Mouse (Mus musculus) liver, embryonic 15.5 days (tissue): ENCODE measurements around the gene Isca1. TPM values are rescaled to one million over a fixed set of nuclear protein-coding genes. Genes with fewer than 3 reads are reported as not detected.
"Not testable (repeated sequence)": the region's sequence is repeated elsewhere in the genome, so short reads cannot be mapped to it uniquely, and the experiment has no call there.

Experiments used
- ATAC-seq: fragments of 200-750 bp; cut with Nextera tagmentation; 2 replicates; pipeline ENCODE4 v1.8.0; 2017; ENCODE audit warnings: moderate number of reproducible peaks, mild to moderate bottlenecking, moderate library complexity; ENCODE audit not compliant: insufficient read depth
- H3K27ac ChIP-seq: fragments of 300-500 bp; sonication (generic); replicated peaks from 2 replicates; pipeline ENCODE4 v1.5.1; 2015; ENCODE audit warnings: mild to moderate bottlenecking, inconsistent platforms
- H3K27me3 ChIP-seq: fragments of 300-500 bp; sonication (generic); 2 replicates; pipeline ENCODE4 v1.6.1; 2015; ENCODE audit warnings: mild to moderate bottlenecking, inconsistent platforms
- H3K36me3 ChIP-seq: fragments of 300-500 bp; sonication (generic); replicated peaks from 2 replicates; pipeline ENCODE4 v1.6.1; 2015; ENCODE audit warnings: moderate library complexity, mild to moderate bottlenecking, inconsistent platforms
- H3K4me1 ChIP-seq: fragments of 300-500 bp; sonication (generic); replicated peaks from 2 replicates; pipeline ENCODE4 v1.6.1; 2015; ENCODE audit warnings: inconsistent platforms
- H3K4me2 ChIP-seq: fragments of 300-500 bp; sonication (generic); 2 replicates; pipeline ENCODE4 v1.6.1; 2015; ENCODE audit warnings: moderate library complexity, mild to moderate bottlenecking, inconsistent platforms
- H3K4me3 ChIP-seq: fragments of 300-500 bp; sonication (generic); replicated peaks from 2 replicates; pipeline ENCODE4 v1.5.1; 2015; ENCODE audit warnings: mild to moderate bottlenecking, inconsistent platforms
- H3K9ac ChIP-seq: fragments of 300-500 bp; sonication (generic); 2 replicates; pipeline ENCODE4 v1.6.1; 2015; ENCODE audit warnings: moderate library complexity, mild to moderate bottlenecking, inconsistent platforms
- H3K9me3 ChIP-seq: fragments of 300-500 bp; sonication (generic); replicated peaks from 2 replicates; pipeline ENCODE4 v1.6.1; 2016; ENCODE audit warnings: inconsistent platforms
- WGBS: fragments of 180-500 bp; shearing (Covaris S2); methylation state at CpG from one replicate; pipeline ENCODE4 v1.1.7; 2015; ENCODE audit warnings: mixed read lengths; ENCODE audit not compliant: insufficient replicate concordance; 5-methylcytosine and 5-hydroxymethylcytosine counted together
- polyA plus RNA-seq: library from polyadenylated mRNA; unstranded; fragments of >200 nt; fragmentation: Nextera tagmentation; extraction: Ambion mirVana; gene quantifications from 2 replicates; pipeline ENCODE4 v1.2.1, GENCODE M21; 2015

Isca1 gene
- polyA plus RNA-seq, 1 experiment from 2014 or later: 231 TPM

- peaks cover 52% of the 10 kb centered on the region for H3K27me3 ChIP-seq
- no peak overlapping the region for H3K9ac ChIP-seq
- H3K4me2 ChIP-seq: peak overlapping the region; percentile 30; the same call in 1 of the 2 replicates
- H3K36me3 ChIP-seq: no peaks in the 10 kb centered on the region
- H3K4me1 ChIP-seq: peaks cover 55% of the 10 kb centered on the region
- H3K9me3 ChIP-seq: no peaks in the 10 kb centered on the region
- no peak overlapping the region for H3K4me3 ChIP-seq
- H3K27ac ChIP-seq: peak overlapping the region; percentile 48; the same call in 1 of the 2 replicates
- ATAC-seq: peak; percentile 75
- 14% methylated on average over 7 of the region's 7 CpGs for WGBS
Measured at GRCm38 (mm10) chr13:59728378-59729093, 41.1 kb downstream of the Isca1 start.

- no peak for ATAC-seq
- 21% methylated on average over 29 of the region's 29 CpGs for WGBS
- H3K9me3 ChIP-seq: no peaks in the 10 kb centered on the region
- peaks cover 52% of the 10 kb centered on the region for H3K27me3 ChIP-seq
- peaks cover 52% of the 10 kb centered on the region for H3K4me1 ChIP-seq
- no peak overlapping the region for H3K9ac ChIP-seq
- no peak overlapping the region; the same call in 1 of the 2 replicates for H3K4me3 ChIP-seq
- peak overlapping the region; percentile 32 for H3K4me2 ChIP-seq
- H3K36me3 ChIP-seq: no peaks in the 10 kb centered on the region
- no peak overlapping the region for H3K27ac ChIP-seq
Measured at GRCm38 (mm10) chr13:59726139-59726867, 43.3 kb downstream of the Isca1 start.

GRCm38 (mm10) chr13:59722089-59722488 lies 47.5 kb downstream of the Isca1 start:
- H3K27me3 ChIP-seq: peaks cover 29% of the 10 kb centered on the region
- 41% methylated on average over 1 of the region's 1 CpGs for WGBS
- not testable (repeated sequence) for H3K9me3 ChIP-seq, H3K4me2 ChIP-seq, H3K36me3 ChIP-seq, H3K27ac ChIP-seq, H3K4me3 ChIP-seq, H3K9ac ChIP-seq
- ATAC-seq: peak; percentile 43; the same call in 1 of the 2 replicates
- H3K4me1 ChIP-seq: peaks cover 39% of the 10 kb centered on the region

- Histone ChIP-seq H3K9ac (0 out of 2 replicates have a peak overlapping the region, but pooled peaks have one; percentile 15), H3K27me3 (peaks cover 10% of the 10 kb centered on the region), H3K4me1 (peaks cover 28% of the 10 kb centered on the region), H3K9me3 (no peaks in the 10 kb centered on the region), H3K36me3 (no peaks in the 10 kb centered on the region), H3K27ac (no peak overlapping the region), H3K4me3 (no peak overlapping the region), H3K4me2 (no peak overlapping the region)
- 50% methylated on average over 1 of the region's 1 CpGs for WGBS
- peak; percentile 73 for ATAC-seq
Measured at GRCm38 (mm10) chr13:59719475-59719874, 50.1 kb downstream of the Isca1 start.

GRCm38 (mm10) chr13:59718857-59719440 lies 50.7 kb downstream of the Isca1 start:
- H3K4me2 ChIP-seq: peak overlapping the region; percentile 13; the same call in 1 of the 2 replicates
- H3K27me3 ChIP-seq: peaks cover 12% of the 10 kb centered on the region
- WGBS: 14% methylated on average over 6 of the region's 6 CpGs
- not testable (repeated sequence) for H3K27ac ChIP-seq, ATAC-seq, H3K4me3 ChIP-seq, H3K36me3 ChIP-seq, H3K9me3 ChIP-seq
- peaks cover 28% of the 10 kb centered on the region for H3K4me1 ChIP-seq
- H3K9ac ChIP-seq: 0 out of 2 replicates have a peak overlapping the region, but pooled peaks have one; percentile 15

GRCm38 (mm10) chr13:59713710-59714109 lies 55.9 kb downstream of the Isca1 start:
- ATAC-seq: no peak
- WGBS: 32% methylated on average over 3 of the region's 3 CpGs
- H3K27me3 ChIP-seq: peaks cover 37% of the 10 kb centered on the region

GRCm38 (mm10) chr13:59711984-59712383 lies 57.6 kb downstream of the Isca1 start, which contains the start of gene Spata31d1b:
Spata31d1b (plus strand) TSS chr13:59712284.
- not testable (repeated sequence) for H3K9me3 ChIP-seq, H3K27ac ChIP-seq, H3K36me3 ChIP-seq, H3K9ac ChIP-seq, ATAC-seq, H3K4me3 ChIP-seq, H3K4me1 ChIP-seq, H3K4me2 ChIP-seq
- WGBS: 45% methylated on average over 3 of the region's 3 CpGs
- H3K27me3 ChIP-seq: peaks cover 37% of the 10 kb centered on the region

More at GRCm38 (mm10) chr13:59713710-59714109, 55.9 kb downstream of the Isca1 start:
- H3K4me3 ChIP-seq: no peak overlapping the region
- H3K9me3 ChIP-seq: no peaks in the 10 kb centered on the region
- no peak overlapping the region for H3K9ac ChIP-seq
- no peak overlapping the region for H3K4me2 ChIP-seq
- H3K36me3 ChIP-seq: no peaks in the 10 kb centered on the region
- H3K27ac ChIP-seq: no peak overlapping the region
- peaks cover 5% of the 10 kb centered on the region; the same call in 1 of the 2 replicates for H3K4me1 ChIP-seq

GRCm38 (mm10) chr13:59710230-59710629 lies 59.4 kb downstream of the Isca1 start, which contains the start of gene Spata31d1a:
Spata31d1a (minus strand) TSS chr13:59710330.
- Histone ChIP-seq H3K4me1 (0 out of 2 replicates have a peak, but pooled peaks cover 8% of the 10 kb centered on the region), H3K27ac (no peak within 1 kb of the TSS), H3K27me3 (peaks cover 40% of the 10 kb centered on the region), H3K9me3 (no peaks in the 10 kb centered on the region), H3K9ac (no peak within 1 kb of the TSS), H3K4me2 (no peak within 1 kb of the TSS), H3K4me3 (no peak within 1 kb of the TSS), H3K36me3 (no peaks in the 10 kb centered on the region)
- WGBS: 77% methylated on average over 15 of the region's 15 CpGs
- ATAC-seq: no peak

Other genes starting within 250 kb of the Isca1 start
- gene Agtpbp1, start 184.6 kb downstream of the Isca1 start, polyA plus RNA-seq: 6.7 and 7.5 TPM in 2 replicates
- gene Naa35, start 184.6 kb downstream of the Isca1 start, polyA plus RNA-seq: 23.8 and 26.5 TPM in 2 replicates
- gene Golm1, start 94.0 kb downstream of the Isca1 start, polyA plus RNA-seq: 39.8 and 41.9 TPM in 2 replicates
- not detected in 2 replicates for gene 4921517D22Rik, start 75.7 kb downstream of the Isca1 start, polyA plus RNA-seq
- gene Spata31d1a, start 59.5 kb downstream of the Isca1 start, polyA plus RNA-seq: not detected in 2 replicates
- 0.02 TPM in 1 of 2 replicates, not detected in the other for gene Spata31d1b, start 57.5 kb downstream of the Isca1 start, polyA plus RNA-seq
- gene Spata31d1d, start 38.1 kb downstream of the Isca1 start, polyA plus RNA-seq: not detected in 2 replicates
- not detected in 2 replicates for gene 1700014D04Rik, start 23.1 kb downstream of the Isca1 start, polyA plus RNA-seq
- gene Gm49354, start 12.4 kb upstream of the Isca1 start, polyA plus RNA-seq: not detected in 2 replicates
- 57.2 and 60.4 TPM in 2 replicates for gene Tut7, start 53.3 kb upstream of the Isca1 start, polyA plus RNA-seq